Mouse (Mus musculus) heart, embryonic 13.5 days (tissue): Measurements from ENCODE around the gene Arhgef3. TPM values are rescaled to one million over a fixed set of nuclear protein-coding genes. Genes with fewer than 3 reads are reported as not detected.

Source experiments
- ATAC-seq: fragments of 200-750 bp; cut with Nextera tagmentation; 2 replicates; pipeline ENCODE4 v1.8.0; 2017; ENCODE audit warnings: moderate TSS enrichment; ENCODE audit not compliant: insufficient number of reproducible peaks, low FRiP score, low TSS enrichment; ENCODE audit errors: extremely low read depth
- H3K27ac ChIP-seq: fragments of 300-500 bp; sonication (generic); replicated peaks from 2 replicates; pipeline ENCODE4 v1.5.1; 2015; ENCODE audit warnings: moderate library complexity, mild to moderate bottlenecking, inconsistent platforms
- H3K27me3 ChIP-seq: fragments of 300-500 bp; sonication (generic); replicated peaks from 2 replicates; pipeline ENCODE4 v1.6.1; 2015; ENCODE audit warnings: mild to moderate bottlenecking, inconsistent platforms
- H3K36me3 ChIP-seq: fragments of 300-500 bp; sonication (generic); 2 replicates; pipeline ENCODE4 v1.6.1; 2015; ENCODE audit warnings: mild to moderate bottlenecking, inconsistent platforms
- H3K4me1 ChIP-seq: fragments of 300-500 bp; sonication (generic); 2 replicates; pipeline ENCODE4 v1.6.1; 2015; ENCODE audit warnings: inconsistent platforms
- H3K4me2 ChIP-seq: fragments of 300-500 bp; sonication (generic); 2 replicates; pipeline ENCODE4 v1.6.1; 2015; ENCODE audit warnings: inconsistent platforms, mild to moderate bottlenecking, moderate library complexity
- H3K4me3 ChIP-seq: fragments of 300-500 bp; sonication (generic); 2 replicates; pipeline ENCODE4 v1.5.1; 2015; ENCODE audit warnings: moderate library complexity, mild to moderate bottlenecking, inconsistent platforms
- H3K9ac ChIP-seq: fragments of 300-500 bp; sonication (generic); 2 replicates; pipeline ENCODE4 v1.6.1; 2015; ENCODE audit warnings: inconsistent platforms, mild to moderate bottlenecking, moderate library complexity
- H3K9me3 ChIP-seq: fragments of 300-500 bp; sonication (generic); 2 replicates; pipeline ENCODE4 v1.6.1; 2016; ENCODE audit warnings: inconsistent platforms
- WGBS: fragments of 180-500 bp; shearing (Covaris S2); methylation state at CpG from one replicate; pipeline ENCODE4 v1.1.7; 2015; ENCODE audit warnings: mixed read lengths; 5-methylcytosine and 5-hydroxymethylcytosine counted together
- polyA plus RNA-seq: library from polyadenylated mRNA; unstranded; fragments of >200 nt; fragmentation: Nextera tagmentation; extraction: Ambion mirVana; gene quantifications from 2 replicates; pipeline ENCODE4 v1.2.1, GENCODE M21; 2015

Gene Arhgef3
- polyA plus RNA-seq, 1 experiment from 2014 or later = 13.2 TPM

- Histone ChIP-seq H3K9me3 (no peaks in the 10 kb centered on the region), H3K9ac (no peak overlapping the region), H3K36me3 (peaks cover 17% of the 10 kb centered on the region), H3K27ac (no peak overlapping the region), H3K27me3 (no peaks in the 10 kb centered on the region), H3K4me3 (no peak overlapping the region), H3K4me2 (no peak overlapping the region), H3K4me1 (no peaks in the 10 kb centered on the region)
- ATAC-seq = no peak
- 77% methylated on average over 7 of the region's 7 CpGs for WGBS
Measured at GRCm38 (mm10) chr14:27390663-27391062, 276.0 kb downstream of the Arhgef3 start.

- WGBS = 81% methylated on average over 9 of the region's 9 CpGs
- H3K27ac ChIP-seq = no peak overlapping the region
Measured at GRCm38 (mm10) chr14:27391776-27392308, 277.1 kb downstream of the Arhgef3 start.

GRCm38 (mm10) chr14:27392660-27393059 is 278.0 kb downstream of the Arhgef3 start:
- Histone ChIP-seq H3K4me3 (no peak overlapping the region), H3K9me3 (no peaks in the 10 kb centered on the region), H3K4me2 (no peak overlapping the region), H3K4me1 (no peaks in the 10 kb centered on the region), H3K36me3 (peaks cover 10% of the 10 kb centered on the region), H3K27me3 (no peaks in the 10 kb centered on the region), H3K27ac (no peak overlapping the region), H3K9ac (no peak overlapping the region)
- no peak for ATAC-seq
- 91% methylated on average over 2 of the region's 2 CpGs for WGBS

More at GRCm38 (mm10) chr14:27391776-27392308, 277.1 kb downstream of the Arhgef3 start:
- H3K4me1 ChIP-seq = no peaks in the 10 kb centered on the region
- H3K9me3 ChIP-seq = no peaks in the 10 kb centered on the region
- ATAC-seq = no peak
- H3K4me2 ChIP-seq = no peak overlapping the region
- H3K36me3 ChIP-seq = peaks cover 9% of the 10 kb centered on the region
- no peak overlapping the region for H3K9ac ChIP-seq
- H3K4me3 ChIP-seq = no peak overlapping the region
- no peaks in the 10 kb centered on the region for H3K27me3 ChIP-seq

- no peak overlapping the region for H3K27ac ChIP-seq
- peaks cover 19% of the 10 kb centered on the region for H3K36me3 ChIP-seq
- no peak overlapping the region for H3K4me3 ChIP-seq
- H3K9ac ChIP-seq = no peak overlapping the region
- no peaks in the 10 kb centered on the region for H3K9me3 ChIP-seq
- H3K27me3 ChIP-seq = no peaks in the 10 kb centered on the region
- whole genome bisulfite sequencing = 37% methylated on average over 10 of the region's 10 CpGs
- H3K4me1 ChIP-seq = no peaks in the 10 kb centered on the region
- H3K4me2 ChIP-seq = no peak overlapping the region
- ATAC-seq = no peak
Measured at GRCm38 (mm10) chr14:27393806-27394205, 279.1 kb downstream of the Arhgef3 start.

GRCm38 (mm10) chr14:27396424-27396823 is 281.7 kb downstream of the Arhgef3 start:
- Histone ChIP-seq H3K27ac (no peak overlapping the region), H3K27me3 (no peaks in the 10 kb centered on the region), H3K4me2 (no peak overlapping the region), H3K9me3 (no peaks in the 10 kb centered on the region), H3K4me3 (no peak overlapping the region), H3K4me1 (peaks cover 5% of the 10 kb centered on the region; the same call in 1 of the 2 replicates), H3K36me3 (peaks cover 32% of the 10 kb centered on the region), H3K9ac (no peak overlapping the region)
- no peak for ATAC-seq
- WGBS = 72% methylated on average over 7 of the region's 7 CpGs

- peaks cover 43% of the 10 kb centered on the region for H3K36me3 ChIP-seq
- H3K4me3 ChIP-seq = no peak overlapping the region
- no peaks in the 10 kb centered on the region for H3K9me3 ChIP-seq
- H3K9ac ChIP-seq = no peak overlapping the region
- H3K4me1 ChIP-seq = peaks cover 10% of the 10 kb centered on the region; the same call in 1 of the 2 replicates
- 80% methylated on average over 6 of the region's 6 CpGs for WGBS
- H3K27ac ChIP-seq = no peak overlapping the region
- no peak for ATAC-seq
- no peaks in the 10 kb centered on the region for H3K27me3 ChIP-seq
- H3K4me2 ChIP-seq = no peak overlapping the region
Measured at GRCm38 (mm10) chr14:27397526-27397925, 282.8 kb downstream of the Arhgef3 start.

- Histone ChIP-seq H3K9me3 (no peaks in the 10 kb centered on the region), H3K27me3 (no peaks in the 10 kb centered on the region), H3K4me2 (no peak overlapping the region), H3K27ac (no peak overlapping the region), H3K9ac (no peak overlapping the region), H3K4me3 (no peak overlapping the region), H3K36me3 (peaks cover 63% of the 10 kb centered on the region), H3K4me1 (peaks cover 10% of the 10 kb centered on the region; the same call in 1 of the 2 replicates)
- ATAC-seq = no peak
- WGBS = 61% methylated on average over 6 of the region's 6 CpGs
Measured at GRCm38 (mm10) chr14:27400495-27400894, 285.8 kb downstream of the Arhgef3 start.

- Histone ChIP-seq H3K27me3 (no peaks in the 10 kb centered on the region), H3K4me2 (no peak overlapping the region), H3K27ac (no peak overlapping the region), H3K9me3 (no peaks in the 10 kb centered on the region), H3K4me3 (no peak overlapping the region), H3K4me1 (peaks cover 10% of the 10 kb centered on the region; the same call in 1 of the 2 replicates), H3K9ac (no peak overlapping the region), H3K36me3 (peaks cover 63% of the 10 kb centered on the region)
- WGBS = 71% methylated on average over 12 of the region's 12 CpGs
- ATAC-seq = no peak
Measured at GRCm38 (mm10) chr14:27401717-27402278, 287.1 kb downstream of the Arhgef3 start.

- peaks cover 61% of the 10 kb centered on the region for H3K36me3 ChIP-seq
- H3K9me3 ChIP-seq = no peaks in the 10 kb centered on the region
- H3K4me1 ChIP-seq = peaks cover 10% of the 10 kb centered on the region; the same call in 1 of the 2 replicates
- no peak overlapping the region for H3K4me3 ChIP-seq
- H3K4me2 ChIP-seq = no peak overlapping the region
- 62% methylated on average over 10 of the region's 10 CpGs for WGBS
- no peak overlapping the region for H3K27ac ChIP-seq
- no peak overlapping the region for H3K9ac ChIP-seq
- no peak for ATAC-seq
- no peaks in the 10 kb centered on the region for H3K27me3 ChIP-seq
Measured at GRCm38 (mm10) chr14:27402332-27403250, 287.9 kb downstream of the Arhgef3 start.

GRCm38 (mm10) chr14:27405452-27405851 is 290.8 kb downstream of the Arhgef3 start:
- Histone ChIP-seq H3K27me3 (no peaks in the 10 kb centered on the region), H3K27ac (no peak overlapping the region), H3K9me3 (peaks cover 4% of the 10 kb centered on the region; the same call in 1 of the 2 replicates), H3K36me3 (peaks cover 40% of the 10 kb centered on the region), H3K9ac (no peak overlapping the region), H3K4me2 (no peak overlapping the region), H3K4me1 (peaks cover 9% of the 10 kb centered on the region; the same call in 1 of the 2 replicates), H3K4me3 (no peak overlapping the region)
- ATAC-seq = no peak
- 85% methylated on average over 4 of the region's 4 CpGs for WGBS

GRCm38 (mm10) chr14:27405947-27406346 is 291.2 kb downstream of the Arhgef3 start:
- Histone ChIP-seq H3K4me1 (0 out of 2 replicates have a peak, but pooled peaks cover 5% of the 10 kb centered on the region), H3K27me3 (no peaks in the 10 kb centered on the region), H3K4me3 (no peak overlapping the region), H3K27ac (no peak overlapping the region), H3K4me2 (no peak overlapping the region), H3K9ac (no peak overlapping the region), H3K9me3 (peaks cover 4% of the 10 kb centered on the region; the same call in 1 of the 2 replicates), H3K36me3 (peaks cover 35% of the 10 kb centered on the region)
- 84% methylated on average over 2 of the region's 2 CpGs for WGBS
- ATAC-seq = no peak
